Mouse (Mus musculus) mesoderm, embryonic 11.5 days (tissue): ENCODE measurements around the gene Taok2.
A peak's percentile ranks its signal among the peaks of the same experiment; 100 is the strongest.
"Not testable (repeated sequence)": the region's sequence is repeated elsewhere in the genome, so short reads cannot be mapped to it uniquely, and the experiment has no call there.

Experiments
- DNase-seq: peaks from one replicate; pipeline ENCODE4 v3.0.0-alpha.2; 2012; ENCODE audit warnings: low read depth, low spot score

The Taok2 gene

GRCm38 (mm10) chr7:126884286-126885164, at the start of gene Taok2:
TSS of gene Taok2 (minus strand) at chr7:126884703.
- DNase-seq: peak; percentile 99

GRCm38 (mm10) chr7:126932652-126933051, 48.1 kb upstream of the Taok2 start:
- no peak for DNase-seq

DNA sequence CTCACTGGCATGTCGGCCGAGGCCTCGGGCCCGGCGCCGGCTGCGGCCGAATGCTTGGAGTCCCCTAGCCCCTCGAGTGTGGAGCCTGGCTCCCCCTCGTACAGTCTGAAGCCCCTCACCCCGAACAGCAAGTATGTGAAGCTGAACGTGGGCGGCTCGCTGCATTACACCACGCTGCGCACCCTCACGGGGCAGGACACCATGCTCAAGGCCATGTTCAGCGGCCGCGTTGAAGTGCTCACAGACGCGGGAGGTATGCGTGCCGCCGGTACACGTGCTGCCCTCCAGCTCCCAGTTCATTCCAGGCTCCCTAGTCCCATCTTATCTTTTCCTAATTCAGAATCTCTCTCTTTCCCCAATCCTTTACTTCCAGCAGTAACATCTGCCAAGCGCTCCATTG, 44.5 kb upstream of the Taok2 start:
- DNase-seq: no peak

DNA sequence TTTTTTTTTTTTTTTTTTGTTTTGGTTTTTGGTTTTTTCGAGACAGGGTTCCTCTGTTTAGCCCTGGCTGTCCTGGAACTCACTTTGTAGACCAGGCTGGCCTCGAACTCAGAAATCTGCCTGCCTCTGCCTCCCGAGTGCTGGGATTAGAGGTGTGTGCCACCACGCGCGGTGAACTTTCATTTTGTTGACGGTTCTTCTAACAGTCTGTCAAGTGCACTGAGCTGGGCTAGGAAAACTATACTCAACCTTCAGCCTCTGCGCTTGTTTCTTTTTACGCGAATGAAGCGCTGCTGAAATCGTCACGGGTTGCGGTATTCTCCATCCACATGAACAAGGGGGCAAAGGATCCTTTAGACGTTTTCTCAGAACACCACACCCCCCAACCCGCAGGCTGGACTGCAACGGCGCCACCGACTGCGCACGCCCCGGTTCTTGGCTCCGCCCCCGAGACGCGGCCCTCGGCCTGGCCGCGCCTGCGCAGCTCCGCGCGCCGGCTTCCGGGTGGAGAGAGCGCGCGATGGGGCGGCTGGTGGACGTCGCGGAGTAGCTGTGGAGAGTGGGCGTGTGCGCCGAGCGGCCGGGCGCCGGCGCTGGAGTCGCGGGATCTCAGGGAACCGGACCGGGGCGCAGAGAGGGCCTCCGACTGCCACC, 44.0 kb upstream of the Taok2 start, which contains the start of gene Kctd13:
TSS of gene Kctd13 (plus strand) at position 496 of the 654 bp plus-strand sequence.
- peak; percentile 94 for DNase-seq

DNA sequence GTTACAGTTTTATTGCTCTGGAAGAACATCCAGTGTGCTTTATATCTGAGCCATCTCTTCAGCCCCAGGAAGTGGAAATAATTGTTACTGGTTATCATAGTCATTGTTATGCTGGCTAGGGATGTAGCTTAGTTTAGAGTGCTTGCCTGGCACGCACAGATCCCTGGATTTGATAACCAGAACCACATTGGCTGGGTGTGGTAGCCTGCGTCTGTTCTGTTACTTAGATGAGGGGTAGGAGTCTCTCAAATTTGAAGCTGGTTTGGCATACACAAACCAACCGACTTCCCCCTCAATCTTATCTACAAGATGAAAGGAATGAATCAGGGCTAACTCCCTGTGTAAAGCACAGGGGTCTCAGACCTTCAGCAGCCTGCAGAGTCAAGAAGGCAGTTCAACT, 41.8 kb upstream of the Taok2 start:
- no peak for DNase-seq

- DNase-seq: peak; percentile 39
Observed at GRCm38 (mm10) chr7:126923999-126924398, 39.5 kb upstream of the Taok2 start.

DNA sequence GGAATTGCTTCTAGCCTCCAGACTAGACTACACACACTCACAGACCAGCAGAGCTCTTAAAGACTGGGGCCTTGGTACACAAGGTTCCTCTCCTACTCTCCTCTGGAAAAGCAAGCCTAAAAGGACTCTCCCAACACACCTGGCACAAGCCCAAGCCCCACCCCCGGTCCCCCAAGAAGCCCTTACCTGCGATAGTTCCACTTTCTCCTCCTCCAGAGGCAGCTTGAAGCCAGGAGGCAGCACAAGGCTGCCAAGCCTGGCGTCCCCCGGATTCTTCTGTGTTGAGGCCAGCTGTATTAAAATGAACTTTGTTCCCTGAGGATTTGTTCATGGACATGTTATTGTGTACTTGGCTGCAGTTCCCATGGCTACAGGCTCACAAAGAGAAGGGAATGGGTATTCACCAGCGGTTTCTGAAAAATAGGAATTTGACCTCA, 38.1 kb upstream of the Taok2 start, which contains the start of gene Tmem219:
TSS of gene Tmem219 (minus strand) at position 294 of the 437 bp plus-strand sequence.
- DNase-seq: peak; percentile 65

GRCm38 (mm10) chr7:126921563-126921962, 37.1 kb upstream of the Taok2 start:
- no peak for DNase-seq

DNA sequence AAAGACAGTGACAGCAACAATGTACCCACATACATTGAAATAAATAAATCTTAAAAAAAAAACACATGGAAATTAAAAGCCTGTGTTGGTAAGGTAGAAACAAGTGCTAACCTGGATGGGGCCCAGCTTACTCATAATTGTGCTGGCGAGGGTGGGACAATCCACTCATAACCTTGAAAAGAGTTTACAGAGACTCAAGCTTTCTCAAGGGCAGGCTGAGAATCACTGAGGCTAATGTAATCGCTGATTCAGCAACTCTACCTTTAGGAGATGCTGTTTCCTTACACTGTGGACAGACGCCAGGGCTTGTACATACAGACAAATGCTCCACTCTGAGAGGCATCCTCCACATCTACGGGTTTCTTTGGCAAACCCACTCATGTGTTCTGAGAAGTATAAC, 35.5 kb upstream of the Taok2 start:
- no peak for DNase-seq

GRCm38 (mm10) chr7:126918356-126918755, 33.9 kb upstream of the Taok2 start:
- not testable (repeated sequence) for DNase-seq

- no peak for DNase-seq
Observed at GRCm38 (mm10) chr7:126914844-126915243, 30.3 kb upstream of the Taok2 start.

DNA sequence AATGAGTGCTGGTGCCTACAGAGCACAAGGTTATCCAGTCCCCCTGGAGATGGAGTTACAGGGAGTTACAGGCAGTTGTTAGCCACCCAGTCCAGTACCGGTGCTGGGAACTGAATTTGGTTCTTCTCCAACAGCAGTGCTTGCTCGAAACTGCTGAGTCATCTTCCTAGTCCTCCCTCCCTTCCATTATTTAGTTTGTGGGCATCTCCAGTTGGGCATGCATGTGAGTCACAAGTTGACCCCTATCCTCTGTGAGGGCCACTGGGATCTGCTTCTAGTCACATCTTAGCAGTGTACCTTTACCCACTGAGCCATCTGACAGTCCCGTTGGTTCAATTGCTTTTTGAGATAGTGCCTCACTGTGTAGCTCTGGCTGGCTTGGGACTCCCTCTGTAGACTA, 21.1 kb upstream of the Taok2 start:
- no peak for DNase-seq

- not testable (repeated sequence) for DNase-seq
Observed at GRCm38 (mm10) chr7:126899781-126900180, 15.3 kb upstream of the Taok2 start.

DNA sequence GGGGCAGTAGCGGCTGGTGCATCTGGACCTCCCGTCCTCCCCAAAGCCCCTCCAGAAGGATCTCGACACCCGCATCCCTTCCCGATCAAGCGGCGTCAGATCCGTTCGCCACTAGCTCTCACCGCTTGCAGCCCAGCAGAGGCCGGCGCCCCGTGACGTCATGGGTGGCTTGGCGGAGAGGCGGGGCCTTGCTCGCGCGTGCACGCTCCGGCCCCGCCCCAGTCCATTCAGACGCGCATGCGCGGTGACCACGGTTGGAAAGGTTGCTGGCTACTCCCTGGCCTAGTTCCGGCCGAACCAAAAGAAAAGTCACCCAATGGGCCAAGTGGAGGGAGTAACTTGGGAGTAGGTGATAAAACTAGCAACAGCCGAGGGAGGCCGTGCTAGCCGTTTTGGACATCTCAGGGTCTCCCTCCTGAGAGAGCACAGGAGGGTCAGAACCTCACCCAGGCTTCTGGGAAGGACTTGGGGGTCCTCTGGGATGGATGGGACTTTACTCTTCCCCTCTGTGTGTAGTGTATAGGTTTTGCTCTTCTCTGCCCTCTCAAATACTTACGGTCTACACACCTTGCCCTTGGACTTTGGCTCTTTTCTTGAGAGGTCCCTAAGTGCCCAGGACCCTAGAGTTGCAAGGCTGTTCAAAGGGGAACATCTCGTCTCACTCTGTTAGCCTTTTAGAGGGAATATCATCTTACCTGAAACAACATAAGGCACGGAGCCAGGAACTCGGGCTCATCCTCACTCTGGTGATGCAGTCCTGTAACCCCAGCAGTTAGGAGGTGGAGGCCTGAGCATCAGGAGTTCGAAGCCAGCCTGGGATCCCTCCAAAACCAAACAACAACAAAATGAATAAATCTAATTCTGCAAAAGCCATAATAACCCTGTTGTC, 13.8 kb upstream of the Taok2 start:
- DNase-seq: peak; percentile 95

- no peak for DNase-seq
Observed at GRCm38 (mm10) chr7:126897390-126898101, 13.0 kb upstream of the Taok2 start.

- no peak for DNase-seq
Observed at GRCm38 (mm10) chr7:126896912-126897311, 12.4 kb upstream of the Taok2 start.

DNA sequence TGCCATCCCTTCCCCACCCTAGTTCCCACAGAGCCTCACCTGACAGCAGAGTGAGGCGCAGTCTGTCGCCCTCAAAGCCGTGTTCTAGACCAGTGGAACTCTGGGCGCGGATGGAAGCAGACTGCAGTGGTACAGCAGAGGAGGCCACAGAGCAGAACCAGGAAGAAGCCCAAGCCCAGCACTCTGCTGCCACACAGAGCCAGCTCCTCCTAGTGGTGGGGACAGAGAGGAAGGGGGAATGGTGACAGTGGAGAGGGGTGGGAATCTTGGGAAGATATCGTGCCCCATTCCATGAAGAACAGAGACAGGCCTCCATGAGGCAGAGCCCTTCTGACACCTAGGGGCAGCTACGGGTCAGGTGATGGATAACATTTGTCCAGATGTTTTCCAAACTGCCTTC, 4.3 kb upstream of the Taok2 start:
- no peak for DNase-seq

DNA sequence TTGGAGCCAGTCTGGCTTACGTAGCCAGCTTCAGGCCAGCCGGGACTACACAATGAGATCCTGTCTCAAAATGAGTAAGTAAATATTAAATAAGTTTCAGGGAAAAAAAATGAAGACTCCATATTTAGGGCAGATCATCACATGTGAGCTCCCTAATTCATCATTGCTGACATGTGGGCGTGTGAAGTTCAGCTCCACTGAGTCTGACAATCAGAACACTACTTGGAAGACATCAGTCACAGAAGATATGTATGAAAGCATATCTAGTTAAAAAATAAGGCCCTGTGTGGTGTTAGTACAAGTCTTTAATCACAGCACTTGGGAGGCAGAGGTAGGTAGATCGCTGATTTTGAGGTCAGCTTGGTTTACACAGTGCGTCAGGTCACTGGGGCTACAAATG, 2.8 kb upstream of the Taok2 start:
- no peak for DNase-seq

DNA sequence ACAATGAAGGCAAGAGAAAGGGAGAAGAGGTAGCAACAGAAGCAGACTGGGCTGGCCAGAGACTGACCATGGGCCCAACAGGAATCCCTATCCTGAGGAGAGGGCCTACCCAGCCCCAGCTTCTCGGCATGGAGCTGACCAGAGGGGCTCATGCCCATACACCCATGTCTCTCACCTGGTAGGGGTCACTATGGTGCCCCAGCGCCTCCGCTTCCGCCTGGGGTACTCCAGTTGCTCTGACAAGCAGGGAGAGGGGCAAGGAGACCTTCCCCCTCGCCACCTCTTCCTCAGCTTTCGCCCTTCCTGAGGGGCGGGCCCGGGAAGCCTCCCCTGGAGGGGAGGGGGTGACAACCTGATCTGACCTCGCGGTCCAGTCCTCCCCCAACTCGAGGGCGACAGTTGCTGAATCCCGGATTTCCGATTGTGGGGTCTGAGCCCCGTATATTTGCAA, 747 bp downstream of the Taok2 start:
- no peak for DNase-seq

DNA sequence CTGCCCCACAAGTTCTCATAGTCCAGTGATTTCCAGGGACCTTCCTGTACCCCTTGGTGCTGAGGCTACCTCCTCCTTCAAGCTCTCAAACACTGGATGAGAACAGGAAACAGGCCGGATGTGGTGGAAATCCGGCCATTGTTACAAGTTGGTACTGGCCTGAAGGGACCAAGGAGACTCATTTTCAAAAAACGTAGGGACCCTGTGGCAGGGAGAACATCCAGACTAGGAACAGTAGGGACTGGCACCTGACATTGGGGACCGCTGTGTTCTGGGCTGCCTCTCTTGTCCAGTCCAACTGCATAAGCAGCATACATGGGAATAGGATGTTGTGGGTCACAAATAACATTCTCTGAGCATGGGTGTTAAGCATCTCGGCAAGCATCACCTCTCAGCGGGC, 3.5 kb downstream of the Taok2 start:
- no peak for DNase-seq

DNA sequence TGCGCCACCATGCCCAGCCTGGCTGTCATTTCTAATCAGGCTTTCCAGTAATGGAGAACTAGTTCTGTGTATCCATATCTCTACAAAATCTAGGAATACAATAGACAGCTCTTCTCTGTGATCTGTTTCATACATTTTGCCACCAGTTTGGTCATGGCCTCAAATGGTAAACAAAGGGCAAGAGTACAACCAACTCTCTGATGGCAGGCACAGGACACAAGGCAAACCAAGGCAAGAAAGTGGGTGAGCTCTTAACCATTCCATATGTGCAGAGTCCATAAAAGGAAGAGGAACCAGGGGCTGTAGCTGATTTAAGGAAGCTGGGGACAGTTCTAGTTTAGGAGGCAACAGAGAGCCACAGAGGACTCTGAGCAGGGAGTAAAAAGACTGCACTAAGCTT, 7.3 kb downstream of the Taok2 start:
- DNase-seq: no peak
